Mouse (Mus musculus): ENCODE measurements at regions not wholly inside any gene's neighbourhood (a gene's known extent, or its start where the extent isn't known, plus 50 kb on each side); places are given as distances from the start of the nearest gene placed in this dataset.
A peak's percentile ranks its signal among the peaks of the same experiment; 100 is the strongest.

- no peaks in the 10 kb centered on the region for H3K36me3 ChIP-seq (replicated peaks)
- no peaks in the 10 kb centered on the region for H3K9me3 ChIP-seq
- no peaks in the 10 kb centered on the region for H3K4me1 ChIP-seq
- WGBS: 77% methylated on average over 6 of the region's 6 CpGs
- no peak overlapping the region for H3K4me3 ChIP-seq
- no peaks in the 10 kb centered on the region for H3K27me3 ChIP-seq (replicated peaks)
- ATAC-seq (replicated peaks): no peak
- H3K9ac ChIP-seq: no peak overlapping the region
- H3K27ac ChIP-seq: no peak overlapping the region
- H3K4me2 ChIP-seq: no peak overlapping the region
Measured at GRCm38 (mm10) chr1:186425421-186425820, 280.4 kb downstream of the Tgfb2 start.

DNA sequence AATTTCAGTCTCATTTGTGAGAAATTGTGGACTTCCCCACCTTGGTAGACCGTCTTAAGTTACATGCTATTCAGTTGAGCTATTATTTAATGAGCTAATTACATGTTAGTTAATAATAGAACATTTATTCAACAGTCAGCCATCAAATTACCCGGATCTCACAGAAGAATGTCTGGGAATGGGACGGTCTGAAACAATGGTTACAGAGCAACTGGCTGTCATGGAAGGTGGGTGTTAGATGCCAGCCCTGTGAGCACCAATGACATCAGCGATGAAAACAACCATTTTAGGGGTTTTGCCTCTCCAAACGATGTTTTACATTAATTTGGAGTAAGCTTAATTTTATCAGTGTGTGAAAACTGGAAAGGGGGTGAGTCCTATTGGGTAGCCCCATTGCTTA lies 281.7 kb downstream of the Tgfb2 start:
- no peak for ATAC-seq (replicated peaks)
- Histone ChIP-seq H3K4me3 (no peak overlapping the region), H3K27ac (no peak overlapping the region), H3K9me3 (no peaks in the 10 kb centered on the region), H3K36me3 (replicated peaks) (no peaks in the 10 kb centered on the region), H3K27me3 (replicated peaks) (no peaks in the 10 kb centered on the region), H3K9ac (no peak overlapping the region), H3K4me1 (no peaks in the 10 kb centered on the region), H3K4me2 (no peak overlapping the region)
- 86% methylated on average over 5 of the region's 5 CpGs for WGBS

DNA sequence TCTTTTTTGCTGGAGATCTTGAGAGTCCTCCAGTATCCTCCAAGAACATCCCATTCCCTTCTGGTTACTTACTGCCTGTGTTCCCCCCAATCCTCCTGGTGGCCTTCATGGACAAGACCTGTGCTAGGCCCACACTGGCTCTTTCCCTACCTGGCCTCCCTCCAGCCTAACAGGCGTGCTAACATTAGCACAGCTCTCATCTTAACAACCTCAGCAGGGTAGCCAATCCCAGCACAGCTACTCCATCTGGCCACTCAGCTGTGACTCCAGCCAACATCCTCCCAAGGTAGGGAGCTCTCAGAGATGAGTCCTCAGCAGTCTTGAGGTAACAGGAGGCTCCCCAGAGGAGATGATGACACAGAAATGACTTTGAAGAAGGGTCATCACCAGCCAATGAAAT lies 288.7 kb downstream of the Tgfb2 start:
- no peak overlapping the region for H3K4me3 ChIP-seq
- no peaks in the 10 kb centered on the region for H3K27me3 ChIP-seq (replicated peaks)
- H3K4me1 ChIP-seq: no peaks in the 10 kb centered on the region
- H3K4me2 ChIP-seq: no peak overlapping the region
- 60% methylated on average over 1 of the region's 1 CpGs for WGBS
- H3K36me3 ChIP-seq (replicated peaks): no peaks in the 10 kb centered on the region
- H3K9me3 ChIP-seq: no peaks in the 10 kb centered on the region
- no peak overlapping the region for H3K27ac ChIP-seq
- ATAC-seq (replicated peaks): no peak
- H3K9ac ChIP-seq: no peak overlapping the region

DNA sequence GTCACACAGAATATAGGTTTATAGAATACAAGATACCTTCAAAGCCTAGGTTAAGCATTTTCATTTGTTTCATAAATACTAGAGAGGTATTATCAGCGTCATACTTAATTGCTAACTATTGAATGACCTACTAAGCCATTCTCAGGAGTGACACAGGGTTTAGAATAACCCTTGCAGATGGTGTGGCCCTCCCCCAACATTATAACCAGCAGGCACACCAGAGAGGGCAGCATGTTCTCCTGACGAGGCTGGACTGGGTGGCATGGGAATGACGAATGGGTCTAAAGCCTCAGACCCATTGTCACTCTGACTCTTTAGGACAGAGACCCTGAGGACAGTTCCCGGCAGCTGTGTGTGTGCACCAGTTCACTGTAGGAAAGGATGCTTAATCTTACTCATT lies 290.5 kb downstream of the Tgfb2 start:
- H3K36me3 ChIP-seq (replicated peaks): no peaks in the 10 kb centered on the region
- H3K4me2 ChIP-seq: no peak overlapping the region
- no peak overlapping the region for H3K27ac ChIP-seq
- 88% methylated on average over 4 of the region's 4 CpGs for WGBS
- H3K4me3 ChIP-seq: no peak overlapping the region
- no peaks in the 10 kb centered on the region for H3K9me3 ChIP-seq
- H3K27me3 ChIP-seq (replicated peaks): no peaks in the 10 kb centered on the region
- no peak overlapping the region for H3K9ac ChIP-seq
- no peaks in the 10 kb centered on the region for H3K4me1 ChIP-seq
- no peak for ATAC-seq (replicated peaks)

DNA sequence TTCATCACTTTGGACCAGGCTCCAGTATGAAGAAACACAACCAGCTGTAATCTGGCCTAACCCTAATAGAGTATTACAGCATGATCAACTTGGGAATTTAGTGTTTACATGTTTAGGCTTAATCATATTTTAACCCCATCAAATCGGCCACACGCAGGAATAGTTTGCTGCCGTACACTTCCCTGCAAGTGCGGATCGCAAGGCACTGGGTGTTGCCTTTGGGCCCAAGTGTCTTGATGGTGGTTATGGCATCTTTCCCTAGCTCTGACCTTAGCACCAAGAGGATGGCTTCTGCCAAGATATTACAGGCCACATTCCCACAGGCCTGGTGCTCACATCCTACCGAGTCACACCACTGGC lies 291.9 kb downstream of the Tgfb2 start:
- 93% methylated on average over 6 of the region's 6 CpGs for WGBS
- Histone ChIP-seq H3K27me3 (replicated peaks) (no peaks in the 10 kb centered on the region), H3K9me3 (no peaks in the 10 kb centered on the region), H3K27ac (no peak overlapping the region), H3K4me2 (no peak overlapping the region), H3K4me3 (no peak overlapping the region), H3K36me3 (replicated peaks) (no peaks in the 10 kb centered on the region), H3K4me1 (peaks cover 13% of the 10 kb centered on the region), H3K9ac (no peak overlapping the region)
- no peak for ATAC-seq (replicated peaks)

DNA sequence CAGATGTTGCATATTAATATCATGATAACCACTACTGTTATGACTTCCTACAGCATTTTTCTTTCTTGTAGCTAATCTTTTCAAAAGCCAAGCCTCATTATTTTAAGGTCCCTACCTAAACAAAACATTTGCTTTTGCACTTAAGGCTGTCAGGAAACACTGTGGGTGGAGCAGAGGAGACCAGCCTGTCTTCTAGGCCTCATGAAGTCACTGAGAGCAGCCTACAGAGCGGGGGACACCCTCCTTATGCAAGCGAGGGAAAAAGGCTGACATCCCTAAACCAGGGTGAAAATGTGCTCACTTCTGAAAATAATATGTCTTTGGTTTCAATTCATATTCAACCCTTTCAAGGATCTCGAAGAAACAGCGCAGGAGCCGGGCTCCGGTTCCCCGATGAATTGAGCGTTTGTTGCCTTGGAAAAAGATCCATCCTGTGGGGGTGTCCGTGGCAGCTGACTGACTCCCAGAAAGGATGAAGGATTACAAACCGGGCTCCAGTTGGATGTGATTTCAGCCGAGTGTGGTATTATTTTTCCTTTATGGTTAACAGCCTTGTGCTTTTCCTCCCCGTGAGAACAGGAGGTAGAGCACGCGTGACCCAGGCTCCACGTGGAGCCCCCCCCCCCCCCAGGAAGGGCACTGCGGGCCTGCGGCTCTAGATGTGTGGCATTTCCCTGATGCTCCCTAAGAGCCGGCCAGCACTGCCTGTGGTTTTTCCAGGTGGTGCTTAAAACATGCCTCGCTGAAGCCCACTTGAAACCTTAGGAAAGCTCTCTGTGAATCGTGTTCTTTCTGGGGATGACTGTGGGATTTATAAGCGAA lies 292.5 kb downstream of the Tgfb2 start:
- no peak for ATAC-seq (replicated peaks)
- H3K27ac ChIP-seq: no peak overlapping the region
- WGBS: 71% methylated on average over 21 of the region's 21 CpGs
- H3K4me2 ChIP-seq: no peak overlapping the region
- peaks cover 16% of the 10 kb centered on the region for H3K4me1 ChIP-seq
- no peaks in the 10 kb centered on the region for H3K27me3 ChIP-seq (replicated peaks)
- no peaks in the 10 kb centered on the region for H3K9me3 ChIP-seq
- no peaks in the 10 kb centered on the region for H3K36me3 ChIP-seq (replicated peaks)
- H3K4me3 ChIP-seq: no peak overlapping the region
- no peak overlapping the region for H3K9ac ChIP-seq

GRCm38 (mm10) chr1:186412296-186412695 lies 293.5 kb downstream of the Tgfb2 start:
- no peak for ATAC-seq (replicated peaks)
- Histone ChIP-seq H3K4me1 (peaks cover 16% of the 10 kb centered on the region), H3K27ac (no peak overlapping the region), H3K27me3 (replicated peaks) (no peaks in the 10 kb centered on the region), H3K4me2 (no peak overlapping the region), H3K9ac (no peak overlapping the region), H3K36me3 (replicated peaks) (no peaks in the 10 kb centered on the region), H3K9me3 (no peaks in the 10 kb centered on the region), H3K4me3 (no peak overlapping the region)
- 91% methylated on average over 2 of the region's 2 CpGs for WGBS

DNA sequence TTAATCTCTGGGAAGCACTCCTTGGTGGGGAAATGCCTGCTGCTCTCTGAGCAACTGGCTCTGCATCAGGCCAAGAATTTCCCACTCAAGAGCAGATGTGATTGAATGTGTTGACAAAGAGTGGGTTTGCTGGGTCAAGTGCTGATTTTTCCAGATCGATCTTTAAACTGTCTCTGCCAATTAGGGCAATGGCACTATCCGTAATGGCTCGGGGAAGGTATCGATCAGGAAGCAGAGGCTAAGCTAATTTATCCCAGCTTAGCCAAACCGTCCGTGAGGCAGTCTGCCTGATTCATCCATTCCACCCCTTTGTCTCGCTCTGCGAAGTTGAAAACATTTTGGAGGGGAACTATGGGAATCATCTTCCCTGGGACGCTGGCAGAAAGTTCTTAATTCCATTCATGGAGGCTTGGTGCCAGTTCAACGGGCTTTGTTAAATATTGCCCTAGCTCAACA lies 291.9 kb upstream of the Lyplal1 start:
- Histone ChIP-seq H3K4me1 (peaks cover 16% of the 10 kb centered on the region), H3K4me3 (peak overlapping the region; percentile 10; the same call in 1 of the 2 replicates)

DNA sequence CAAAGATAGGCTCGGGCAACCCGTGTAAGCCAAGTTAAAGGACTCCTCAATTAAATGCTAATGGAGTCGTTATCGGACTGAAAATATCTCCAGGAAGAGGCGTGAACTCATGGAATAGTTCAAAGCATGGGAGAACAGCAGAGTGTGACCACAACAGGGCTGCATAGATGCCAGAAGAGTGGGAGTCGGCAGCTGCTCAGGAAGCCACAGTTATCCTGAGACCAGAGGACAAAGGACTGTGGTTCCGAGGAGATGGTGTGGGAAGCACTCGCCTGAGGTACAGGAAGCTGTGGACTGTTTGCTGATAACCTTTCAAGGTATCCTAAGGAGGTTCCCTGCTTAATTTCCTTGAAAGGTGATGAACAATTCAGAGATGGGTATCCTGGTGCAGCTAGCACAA lies 290.5 kb upstream of the Lyplal1 start:
- Histone ChIP-seq H3K36me3 (replicated peaks) (no peaks in the 10 kb centered on the region), H3K9me3 (no peaks in the 10 kb centered on the region), H3K27ac (no peak overlapping the region), H3K4me1 (peaks cover 16% of the 10 kb centered on the region), H3K4me3 (no peak overlapping the region), H3K4me2 (no peak overlapping the region), H3K27me3 (replicated peaks) (no peaks in the 10 kb centered on the region), H3K9ac (no peak overlapping the region)
- ATAC-seq (replicated peaks): no peak
- 79% methylated on average over 8 of the region's 8 CpGs for WGBS

More for the DNA sequence above, 291.9 kb upstream of the Lyplal1 start:
- H3K27ac ChIP-seq: no peak overlapping the region
- no peaks in the 10 kb centered on the region for H3K9me3 ChIP-seq
- peak overlapping the region; percentile 12; the same call in 1 of the 2 replicates for H3K9ac ChIP-seq
- no peaks in the 10 kb centered on the region for H3K36me3 ChIP-seq (replicated peaks)
- H3K4me2 ChIP-seq: peak overlapping the region; percentile 45
- WGBS: 19% methylated on average over 10 of the region's 10 CpGs
- H3K27me3 ChIP-seq (replicated peaks): no peaks in the 10 kb centered on the region
- no peak for ATAC-seq (replicated peaks)

DNA sequence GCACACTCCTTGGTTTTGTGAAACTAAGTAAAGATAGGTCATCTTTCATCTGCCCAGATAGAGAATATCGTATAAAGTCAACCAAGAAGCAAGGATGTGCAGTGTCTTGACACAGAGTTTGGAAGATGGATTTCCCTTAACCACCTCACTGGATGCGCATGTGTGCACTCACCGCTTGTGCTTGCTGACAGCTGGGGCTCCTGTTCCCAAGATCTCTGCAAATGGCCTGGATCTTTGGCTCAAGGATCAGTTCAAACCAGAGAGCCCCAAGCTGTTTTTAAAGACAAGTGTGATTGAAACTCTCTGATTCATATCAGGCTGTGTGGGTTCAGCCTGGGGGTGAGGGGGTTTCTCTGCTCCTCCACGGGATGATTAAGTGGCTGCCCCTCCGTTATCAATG lies 288.6 kb upstream of the Lyplal1 start:
- H3K4me1 ChIP-seq: peaks cover 16% of the 10 kb centered on the region

GRCm38 (mm10) chr1:186399762-186400161 lies 282.7 kb upstream of the Lyplal1 start:
- 0 out of 2 replicates have a peak, but pooled peaks cover 3% of the 10 kb centered on the region for H3K4me1 ChIP-seq
- H3K36me3 ChIP-seq (replicated peaks): no peaks in the 10 kb centered on the region
- ATAC-seq (replicated peaks): no peak
- no peaks in the 10 kb centered on the region for H3K9me3 ChIP-seq
- no peak overlapping the region for H3K4me3 ChIP-seq
- H3K9ac ChIP-seq: no peak overlapping the region
- H3K27me3 ChIP-seq (replicated peaks): no peaks in the 10 kb centered on the region
- H3K27ac ChIP-seq: no peak overlapping the region
- 36% methylated on average over 8 of the region's 8 CpGs for whole genome bisulfite sequencing
- no peak overlapping the region for H3K4me2 ChIP-seq

More for the DNA sequence above, 288.6 kb upstream of the Lyplal1 start:
- H3K27me3 ChIP-seq (replicated peaks): no peaks in the 10 kb centered on the region
- no peak overlapping the region for H3K9ac ChIP-seq
- H3K27ac ChIP-seq: no peak overlapping the region
- H3K36me3 ChIP-seq (replicated peaks): no peaks in the 10 kb centered on the region
- no peak overlapping the region for H3K4me3 ChIP-seq
- H3K4me2 ChIP-seq: no peak overlapping the region
- 82% methylated on average over 5 of the region's 5 CpGs for WGBS
- ATAC-seq (replicated peaks): no peak
- no peaks in the 10 kb centered on the region for H3K9me3 ChIP-seq

- 59% methylated on average over 5 of the region's 5 CpGs for WGBS
Measured at GRCm38 (mm10) chr1:186393005-186393404, 275.9 kb upstream of the Lyplal1 start.

GRCm38 (mm10) chr1:186384440-186384839 lies 267.3 kb upstream of the Lyplal1 start:
- 87% methylated on average over 4 of the region's 4 CpGs for WGBS
- no peak overlapping the region for H3K4me3 ChIP-seq
- H3K9me3 ChIP-seq: no peaks in the 10 kb centered on the region
- H3K36me3 ChIP-seq (replicated peaks): no peaks in the 10 kb centered on the region
- H3K4me1 ChIP-seq: no peaks in the 10 kb centered on the region
- ATAC-seq (replicated peaks): no peak
- H3K4me2 ChIP-seq: no peak overlapping the region
- no peak overlapping the region for H3K27ac ChIP-seq
- H3K27me3 ChIP-seq (replicated peaks): no peaks in the 10 kb centered on the region
- no peak overlapping the region for H3K9ac ChIP-seq

More at GRCm38 (mm10) chr1:186393005-186393404, 275.9 kb upstream of the Lyplal1 start:
- ATAC-seq (replicated peaks): no peak
- H3K4me1 ChIP-seq: no peaks in the 10 kb centered on the region
- no peak overlapping the region for H3K4me2 ChIP-seq
- no peak overlapping the region for H3K9ac ChIP-seq
- H3K27me3 ChIP-seq (replicated peaks): no peaks in the 10 kb centered on the region
- H3K4me3 ChIP-seq: no peak overlapping the region
- H3K36me3 ChIP-seq (replicated peaks): no peaks in the 10 kb centered on the region
- H3K27ac ChIP-seq: no peak overlapping the region
- no peaks in the 10 kb centered on the region for H3K9me3 ChIP-seq
